Mouse (Mus musculus) layer of hippocampus, adult 18-20 months (tissue): Measurements from ENCODE around the gene Ppwd1. TPM values are rescaled to one million over a fixed set of nuclear protein-coding genes. Genes with fewer than 3 reads are reported as not detected.
"Not testable (repeated sequence)": the region's sequence is repeated elsewhere in the genome, so short reads cannot be mapped to it uniquely, and the experiment has no call there.

Source experiments
- DNase-seq, 2 experiments: peaks; one replicate each; pipeline ENCODE4 v3.0.0; 2022; ENCODE audit warnings: low spot score in 2 of 2
- long read RNA-seq: library from polyadenylated mRNA; stranded (forward); transcript quantifications from one replicate; pipeline ENCODE4 v2.0.0, GENCODE M21; 2021
- total RNA-seq, 2 experiments: library from RNA; stranded (reverse); gene quantifications; 2 replicates each; pipeline ENCODE4 v1.2.3; 2021

Ppwd1 gene
- total RNA-seq: 10 to 100 TPM; 12.2 to 15.7 TPM
- long read RNA-seq, transcript Ppwd1-201 (11 exons, 2,342 nt): major isoform, 7 of 10 reads
- long read RNA-seq, partial matches to known transcripts: 1 of 10 reads
- long read RNA-seq, other reads (novel, unspliced or antisense): 2 of 10 reads

GRCm38 (mm10) chr13:104228384-104229066, at the start of gene Ppwd1, which contains the start of gene Cenpk:
TSS of gene Ppwd1 (minus strand) at chr13:104228843.
TSS of gene Cenpk (plus strand) at chr13:104228611.
- DNase-seq: peak; percentile 94 to 98

- no peak for DNase-seq
Observed at GRCm38 (mm10) chr13:104258997-104259396, 30.4 kb upstream of the Ppwd1 start.

GRCm38 (mm10) chr13:104229181-104229580, 538 bp upstream of the Ppwd1 start:
- DNase-seq: no peak

GRCm38 (mm10) chr13:104227478-104227877, 1.2 kb downstream of the Ppwd1 start:
- no peak for DNase-seq

- DNase-seq: no peak
Observed at GRCm38 (mm10) chr13:104204313-104204712, 24.3 kb downstream of the Ppwd1 start.

GRCm38 (mm10) chr13:104195891-104196290, 32.8 kb downstream of the Ppwd1 start:
- DNase-seq: not testable (repeated sequence)

- no peak for DNase-seq
Observed at GRCm38 (mm10) chr13:104187357-104187756, 41.3 kb downstream of the Ppwd1 start.

GRCm38 (mm10) chr13:104179176-104179888, 49.3 kb downstream of the Ppwd1 start:
- DNase-seq: no peak

GRCm38 (mm10) chr13:104178650-104179121, 50.0 kb downstream of the Ppwd1 start, which contains the start of gene Trim23:
TSS of gene Trim23 (plus strand) at chr13:104178797.
- peak; percentile 96 to 98 for DNase-seq

- DNase-seq: peak in 1 of 2 experiments; percentile 94
Observed at GRCm38 (mm10) chr13:104177796-104178649, 50.6 kb downstream of the Ppwd1 start, which contains the start of gene Trappc13. TSS of gene Trappc13 (minus strand) at chr13:104178469.

GRCm38 (mm10) chr13:104176874-104177273, 51.8 kb downstream of the Ppwd1 start:
- DNase-seq: no peak

GRCm38 (mm10) chr13:104172498-104172897, 56.1 kb downstream of the Ppwd1 start:
- DNase-seq: no peak

- no peak for DNase-seq
Observed at GRCm38 (mm10) chr13:104171711-104172110, 56.9 kb downstream of the Ppwd1 start.

- no peak for DNase-seq
Observed at GRCm38 (mm10) chr13:104155686-104156085, 73.0 kb downstream of the Ppwd1 start.

Other genes starting within 250 kb of the Ppwd1 start
- 10 to 100 TPM; 17.4 to 21.1 TPM for gene Nln, start 119.2 kb downstream of the Ppwd1 start, total RNA-seq
- gene Sgtb, start 119.1 kb downstream of the Ppwd1 start, total RNA-seq: 10 to 100 TPM; 79.8 to 80.1 TPM
- gene Trappc13, start 50.4 kb downstream of the Ppwd1 start, total RNA-seq: 10 to 100 TPM; 51.6 to 52.1 TPM
- gene Trim23, start 50.0 kb downstream of the Ppwd1 start, total RNA-seq: 10 to 100 TPM; 57.8 to 58.9 TPM
- under 1 TPM; 0.25 to 0.79 TPM for gene Cenpk, start 232 bp downstream of the Ppwd1 start, total RNA-seq
- gene Adamts6, start 59.0 kb upstream of the Ppwd1 start, total RNA-seq: 1 to 10 TPM; 3.7 to 3.9 TPM